Mouse (Mus musculus) hindbrain, embryonic 15.5 days (tissue): ENCODE results near the gene Msi2. TPM values are rescaled to one million over a fixed set of nuclear protein-coding genes. Genes with fewer than 3 reads are reported as not detected.
A peak's percentile ranks its signal among the peaks of the same experiment; 100 is the strongest.

Source experiments
- ATAC-seq: fragments of 200-750 bp; cut with Nextera tagmentation; 2 replicates; pipeline ENCODE4 v1.8.0; 2017; ENCODE audit warnings: low read depth, moderate number of reproducible peaks, moderate TSS enrichment; ENCODE audit not compliant: low FRiP score
- H3K27ac ChIP-seq: fragments of 300-500 bp; sonication (generic); replicated peaks from 2 replicates; pipeline ENCODE4 v1.5.1; 2015; ENCODE audit warnings: mild to moderate bottlenecking, inconsistent platforms
- H3K27me3 ChIP-seq: fragments of 300-500 bp; sonication (generic); 2 replicates; pipeline ENCODE4 v1.6.1; 2015; ENCODE audit warnings: control low read depth, inconsistent platforms
- H3K36me3 ChIP-seq: fragments of 300-500 bp; sonication (generic); 2 replicates; pipeline ENCODE4 v1.6.1; 2015; ENCODE audit warnings: control low read depth, inconsistent platforms
- H3K4me1 ChIP-seq: fragments of 300-500 bp; sonication (generic); replicated peaks from 2 replicates; pipeline ENCODE4 v1.6.1; 2015; ENCODE audit warnings: control low read depth, inconsistent platforms
- H3K4me2 ChIP-seq: fragments of 300-500 bp; sonication (generic); 2 replicates; pipeline ENCODE4 v1.6.1; 2015; ENCODE audit warnings: moderate library complexity, mild to moderate bottlenecking, inconsistent platforms
- H3K4me3 ChIP-seq: fragments of 300-500 bp; sonication (generic); 2 replicates; pipeline ENCODE4 v1.5.1; 2015; ENCODE audit warnings: mild to moderate bottlenecking, inconsistent platforms
- H3K9ac ChIP-seq: fragments of 300-500 bp; sonication (generic); 2 replicates; pipeline ENCODE4 v1.6.1; 2015; ENCODE audit warnings: inconsistent platforms
- H3K9me3 ChIP-seq: fragments of 300-500 bp; sonication (generic); 2 replicates; pipeline ENCODE4 v1.6.1; 2016; ENCODE audit warnings: control low read depth, inconsistent platforms
- WGBS: fragments of 180-500 bp; shearing (Covaris S2); methylation state at CpG from one replicate; pipeline ENCODE4 v1.1.7; 2015; 5-methylcytosine and 5-hydroxymethylcytosine counted together
- polyA plus RNA-seq: library from polyadenylated mRNA; unstranded; fragments of >200 nt; fragmentation: Nextera tagmentation; extraction: Ambion mirVana; gene quantifications from 2 replicates; pipeline ENCODE4 v1.2.1, GENCODE M21; 2015

The Msi2 gene
- polyA plus RNA-seq, 1 experiment from 2014 or later, result 35.9 TPM

- Histone ChIP-seq H3K9me3 (no peaks in the 10 kb centered on the region), H3K36me3 (no peaks in the 10 kb centered on the region), H3K4me2 (no peak overlapping the region), H3K9ac (0 out of 2 replicates have a peak overlapping the region, but pooled peaks have one; percentile 6), H3K27ac (peak overlapping the region; percentile 67), H3K27me3 (no peaks in the 10 kb centered on the region), H3K4me1 (peaks cover 80% of the 10 kb centered on the region), H3K4me3 (no peak overlapping the region)
- ATAC-seq, result no peak
- WGBS, result 45% methylated on average over 7 of the region's 7 CpGs
Measured at GRCm38 (mm10) chr11:88581375-88581774, 136.9 kb downstream of the Msi2 start.

- ATAC-seq, result no peak
- WGBS, result 87% methylated on average over 2 of the region's 2 CpGs
- Histone ChIP-seq H3K9ac (no peak overlapping the region), H3K4me3 (no peak overlapping the region), H3K4me2 (no peak overlapping the region), H3K27me3 (no peaks in the 10 kb centered on the region), H3K9me3 (no peaks in the 10 kb centered on the region), H3K36me3 (no peaks in the 10 kb centered on the region), H3K4me1 (peaks cover 80% of the 10 kb centered on the region), H3K27ac (no peak overlapping the region)
Measured at GRCm38 (mm10) chr11:88578700-88579099, 139.6 kb downstream of the Msi2 start.

GRCm38 (mm10) chr11:88577076-88577475 is 141.2 kb downstream of the Msi2 start:
- no peak overlapping the region for H3K4me3 ChIP-seq
- H3K27me3 ChIP-seq, result no peaks in the 10 kb centered on the region
- 36% methylated on average over 7 of the region's 7 CpGs for WGBS
- no peaks in the 10 kb centered on the region for H3K36me3 ChIP-seq
- no peaks in the 10 kb centered on the region for H3K9me3 ChIP-seq
- H3K4me1 ChIP-seq, result peaks cover 80% of the 10 kb centered on the region
- ATAC-seq, result no peak
- H3K4me2 ChIP-seq, result no peak overlapping the region
- no peak overlapping the region for H3K9ac ChIP-seq
- peak overlapping the region; percentile 64 for H3K27ac ChIP-seq

- Histone ChIP-seq H3K27me3 (no peaks in the 10 kb centered on the region), H3K4me1 (peaks cover 80% of the 10 kb centered on the region), H3K27ac (peak overlapping the region; percentile 64), H3K4me3 (no peak overlapping the region), H3K9ac (no peak overlapping the region), H3K9me3 (no peaks in the 10 kb centered on the region), H3K36me3 (no peaks in the 10 kb centered on the region), H3K4me2 (no peak overlapping the region)
- ATAC-seq, result no peak
- 52% methylated on average over 7 of the region's 7 CpGs for WGBS
Measured at GRCm38 (mm10) chr11:88576233-88576998, 141.9 kb downstream of the Msi2 start.

- H3K9ac ChIP-seq, result no peak overlapping the region
- H3K9me3 ChIP-seq, result no peaks in the 10 kb centered on the region
- no peaks in the 10 kb centered on the region for H3K27me3 ChIP-seq
- H3K4me2 ChIP-seq, result no peak overlapping the region
- peaks cover 80% of the 10 kb centered on the region for H3K4me1 ChIP-seq
- H3K27ac ChIP-seq, result peak overlapping the region; percentile 64
- ATAC-seq, result no peak; the same call in 1 of the 2 replicates
- no peaks in the 10 kb centered on the region for H3K36me3 ChIP-seq
- no peak overlapping the region for H3K4me3 ChIP-seq
- WGBS, result 39% methylated on average over 4 of the region's 4 CpGs
Measured at GRCm38 (mm10) chr11:88574575-88575360, 143.5 kb downstream of the Msi2 start.

GRCm38 (mm10) chr11:88573013-88573412 is 145.3 kb downstream of the Msi2 start:
- no peak for ATAC-seq
- 61% methylated on average over 5 of the region's 5 CpGs for WGBS
- Histone ChIP-seq H3K4me1 (peaks cover 77% of the 10 kb centered on the region), H3K9ac (no peak overlapping the region), H3K9me3 (no peaks in the 10 kb centered on the region), H3K27ac (peak overlapping the region; percentile 9; the same call in 1 of the 2 replicates), H3K4me3 (no peak overlapping the region), H3K4me2 (no peak overlapping the region), H3K36me3 (no peaks in the 10 kb centered on the region), H3K27me3 (no peaks in the 10 kb centered on the region)

GRCm38 (mm10) chr11:88572461-88572860 is 145.9 kb downstream of the Msi2 start:
- 44% methylated on average over 11 of the region's 11 CpGs for WGBS
- H3K36me3 ChIP-seq, result no peaks in the 10 kb centered on the region
- peaks cover 77% of the 10 kb centered on the region for H3K4me1 ChIP-seq
- H3K4me2 ChIP-seq, result no peak overlapping the region
- no peak overlapping the region for H3K4me3 ChIP-seq
- no peak for ATAC-seq
- no peaks in the 10 kb centered on the region for H3K9me3 ChIP-seq
- H3K27me3 ChIP-seq, result no peaks in the 10 kb centered on the region
- no peak overlapping the region for H3K9ac ChIP-seq
- H3K27ac ChIP-seq, result peak overlapping the region; percentile 9

- no peak for ATAC-seq
- 70% methylated on average over 6 of the region's 6 CpGs for WGBS
- no peaks in the 10 kb centered on the region for H3K27me3 ChIP-seq
Measured at GRCm38 (mm10) chr11:88570715-88571202, 147.6 kb downstream of the Msi2 start.

GRCm38 (mm10) chr11:88566613-88567606 is 151.4 kb downstream of the Msi2 start:
- Histone ChIP-seq H3K4me1 (peaks cover 51% of the 10 kb centered on the region), H3K27me3 (no peaks in the 10 kb centered on the region), H3K4me2 (no peak overlapping the region), H3K9ac (no peak overlapping the region), H3K27ac (peak overlapping the region; percentile 35; the same call in 1 of the 2 replicates), H3K36me3 (no peaks in the 10 kb centered on the region), H3K9me3 (no peaks in the 10 kb centered on the region), H3K4me3 (no peak overlapping the region)
- WGBS, result 54% methylated on average over 20 of the region's 20 CpGs
- no peak for ATAC-seq

More at GRCm38 (mm10) chr11:88570715-88571202, 147.6 kb downstream of the Msi2 start:
- Histone ChIP-seq H3K36me3 (no peaks in the 10 kb centered on the region), H3K9me3 (no peaks in the 10 kb centered on the region), H3K27ac (peak overlapping the region; percentile 15; the same call in 1 of the 2 replicates), H3K4me1 (peaks cover 74% of the 10 kb centered on the region), H3K4me3 (no peak overlapping the region), H3K4me2 (no peak overlapping the region), H3K9ac (no peak overlapping the region)

- H3K4me3 ChIP-seq, result no peak overlapping the region
- H3K36me3 ChIP-seq, result no peaks in the 10 kb centered on the region
- no peak overlapping the region for H3K4me2 ChIP-seq
- H3K9me3 ChIP-seq, result no peaks in the 10 kb centered on the region
- no peaks in the 10 kb centered on the region for H3K27me3 ChIP-seq
- H3K9ac ChIP-seq, result no peak overlapping the region
- peaks cover 57% of the 10 kb centered on the region for H3K4me1 ChIP-seq
- peak overlapping the region; percentile 48 for H3K27ac ChIP-seq
- no peak for ATAC-seq
- WGBS, result 35% methylated on average over 7 of the region's 7 CpGs
Measured at GRCm38 (mm10) chr11:88564810-88565209, 153.5 kb downstream of the Msi2 start.

GRCm38 (mm10) chr11:88564363-88564762 is 153.9 kb downstream of the Msi2 start:
- Histone ChIP-seq H3K36me3 (no peaks in the 10 kb centered on the region), H3K27ac (peak overlapping the region; percentile 48; the same call in 1 of the 2 replicates), H3K27me3 (no peaks in the 10 kb centered on the region), H3K4me3 (no peak overlapping the region), H3K4me1 (peaks cover 61% of the 10 kb centered on the region), H3K4me2 (no peak overlapping the region), H3K9ac (no peak overlapping the region), H3K9me3 (no peaks in the 10 kb centered on the region)
- WGBS, result 31% methylated on average over 5 of the region's 5 CpGs
- no peak for ATAC-seq
